Mouse (Mus musculus) kidney, embryonic 15.5 days (tissue): Measurements from ENCODE around the gene Hmgcs2. TPM values are rescaled to one million over a fixed set of nuclear protein-coding genes. Genes with fewer than 3 reads are reported as not detected.

Experiments used
- ATAC-seq: fragments of 200-750 bp; cut with Nextera tagmentation; replicated peaks from 2 replicates; pipeline ENCODE4 v1.8.0; 2017; ENCODE audit warnings: moderate TSS enrichment; ENCODE audit not compliant: low FRiP score
- H3K27ac ChIP-seq: fragments of 300-500 bp; sonication (generic); 2 replicates; pipeline ENCODE4 v1.5.1; 2015; ENCODE audit warnings: mild to moderate bottlenecking, inconsistent platforms
- H3K27me3 ChIP-seq: fragments of 300-500 bp; sonication (generic); 2 replicates; pipeline ENCODE4 v1.6.1; 2015; ENCODE audit warnings: inconsistent platforms
- H3K36me3 ChIP-seq: fragments of 300-500 bp; sonication (generic); 2 replicates; pipeline ENCODE4 v1.6.1; 2015; ENCODE audit warnings: inconsistent platforms
- H3K4me1 ChIP-seq: fragments of 300-500 bp; sonication (generic); 2 replicates; pipeline ENCODE4 v1.6.1; 2015; ENCODE audit warnings: inconsistent platforms
- H3K4me2 ChIP-seq: fragments of 300-500 bp; sonication (generic); 2 replicates; pipeline ENCODE4 v1.6.1; 2015; ENCODE audit warnings: moderate library complexity, mild to moderate bottlenecking, inconsistent platforms
- H3K4me3 ChIP-seq: fragments of 300-500 bp; sonication (generic); replicated peaks from 2 replicates; pipeline ENCODE4 v1.5.1; 2015; ENCODE audit warnings: mild to moderate bottlenecking, inconsistent platforms
- H3K9ac ChIP-seq: fragments of 300-500 bp; sonication (generic); 2 replicates; pipeline ENCODE4 v1.6.1; 2015; ENCODE audit warnings: mild to moderate bottlenecking, inconsistent platforms
- H3K9me3 ChIP-seq: fragments of 300-500 bp; sonication (generic); replicated peaks from 2 replicates; pipeline ENCODE4 v1.6.1; 2016; ENCODE audit warnings: inconsistent platforms
- WGBS: fragments of 180-500 bp; shearing (Covaris S2); methylation state at CpG from one replicate; pipeline ENCODE4 v1.1.7; 2015; ENCODE audit warnings: mixed read lengths; 5-methylcytosine and 5-hydroxymethylcytosine counted together
- polyA plus RNA-seq: library from polyadenylated mRNA; unstranded; fragments of >200 nt; fragmentation: Nextera tagmentation; extraction: Ambion mirVana; gene quantifications from 2 replicates; pipeline ENCODE4 v1.2.1, GENCODE M21; 2015

Gene Hmgcs2
- polyA plus RNA-seq, 1 experiment from 2014 or later, result 12.7 TPM

DNA sequence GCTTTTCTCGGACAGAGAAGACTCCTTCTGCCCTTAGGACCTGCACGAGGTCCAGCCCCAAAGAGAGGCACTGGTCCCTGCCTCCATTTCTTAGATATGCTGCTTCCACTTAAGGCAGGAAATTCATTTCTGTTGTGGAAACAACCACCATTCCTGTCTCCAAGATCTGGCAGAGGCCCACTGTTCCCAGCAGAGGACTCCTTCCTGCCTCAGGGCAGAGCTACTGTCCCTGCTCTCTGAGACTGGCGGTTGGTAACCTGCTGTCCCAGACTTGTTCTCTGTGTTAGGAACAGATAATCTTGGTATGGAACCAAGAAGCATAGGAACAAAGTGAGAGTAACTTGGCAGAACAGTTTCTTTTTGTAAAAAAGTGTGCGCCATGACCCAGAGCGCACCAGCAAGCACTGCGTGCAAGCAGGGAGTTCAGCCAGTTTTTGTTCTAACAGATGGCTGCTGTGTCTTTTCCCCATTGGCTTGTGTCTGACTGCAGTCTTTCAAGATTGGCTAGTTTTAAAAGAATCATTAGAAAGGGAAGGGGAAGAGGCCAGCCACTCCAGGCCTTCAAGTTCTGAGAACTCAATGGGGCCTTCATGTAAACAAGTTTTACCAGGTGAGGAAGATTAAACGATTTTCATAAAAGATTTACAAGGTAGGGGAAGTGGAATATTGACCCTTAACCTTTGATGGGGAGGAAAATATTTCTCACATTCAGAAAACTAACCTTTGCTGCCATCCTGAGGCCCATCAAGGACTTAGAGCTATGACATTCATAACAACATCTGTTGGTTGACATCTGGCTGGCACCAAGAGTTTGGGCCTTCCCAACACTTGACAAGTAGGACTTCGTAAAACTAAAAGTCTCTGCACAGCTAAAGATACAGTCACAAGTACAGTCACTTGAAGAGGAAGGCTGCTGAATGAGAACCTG is 25.3 kb upstream of the Hmgcs2 start:
- H3K9ac ChIP-seq, result no peak overlapping the region
- H3K4me3 ChIP-seq, result no peak overlapping the region
- no peak for ATAC-seq
- H3K27ac ChIP-seq, result no peak overlapping the region
- 90% methylated on average over 8 of the region's 8 CpGs for WGBS
- no peaks in the 10 kb centered on the region for H3K36me3 ChIP-seq
- H3K9me3 ChIP-seq, result peaks cover 9% of the 10 kb centered on the region
- no peaks in the 10 kb centered on the region for H3K27me3 ChIP-seq
- peaks cover 9% of the 10 kb centered on the region; the same call in 1 of the 2 replicates for H3K4me1 ChIP-seq
- H3K4me2 ChIP-seq, result no peak overlapping the region

DNA sequence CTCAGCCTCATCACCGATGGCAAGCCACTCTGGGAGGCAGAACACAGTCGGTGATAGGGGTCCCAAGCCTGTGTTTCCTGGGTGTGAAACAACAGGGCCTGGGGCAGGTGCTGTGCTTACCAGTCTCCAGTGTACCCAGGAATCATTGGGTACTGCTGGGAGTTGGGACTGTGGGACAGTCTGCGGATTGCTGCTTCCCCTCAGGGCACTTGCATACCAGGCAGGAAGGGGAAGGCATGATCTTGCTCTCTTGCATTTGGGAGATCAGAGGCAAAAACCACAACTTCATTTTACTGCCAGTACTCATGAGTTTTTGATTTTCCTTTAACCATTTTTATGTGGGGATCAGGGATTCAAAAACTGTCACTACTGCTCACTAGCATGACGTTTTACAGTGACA is 21.5 kb upstream of the Hmgcs2 start:
- Histone ChIP-seq H3K4me2 (no peak overlapping the region), H3K4me3 (no peak overlapping the region), H3K9me3 (no peaks in the 10 kb centered on the region), H3K9ac (no peak overlapping the region), H3K36me3 (no peaks in the 10 kb centered on the region), H3K27ac (no peak overlapping the region), H3K27me3 (no peaks in the 10 kb centered on the region), H3K4me1 (peaks cover 10% of the 10 kb centered on the region; the same call in 1 of the 2 replicates)
- WGBS, result 82% methylated on average over 4 of the region's 4 CpGs
- ATAC-seq, result no peak

DNA sequence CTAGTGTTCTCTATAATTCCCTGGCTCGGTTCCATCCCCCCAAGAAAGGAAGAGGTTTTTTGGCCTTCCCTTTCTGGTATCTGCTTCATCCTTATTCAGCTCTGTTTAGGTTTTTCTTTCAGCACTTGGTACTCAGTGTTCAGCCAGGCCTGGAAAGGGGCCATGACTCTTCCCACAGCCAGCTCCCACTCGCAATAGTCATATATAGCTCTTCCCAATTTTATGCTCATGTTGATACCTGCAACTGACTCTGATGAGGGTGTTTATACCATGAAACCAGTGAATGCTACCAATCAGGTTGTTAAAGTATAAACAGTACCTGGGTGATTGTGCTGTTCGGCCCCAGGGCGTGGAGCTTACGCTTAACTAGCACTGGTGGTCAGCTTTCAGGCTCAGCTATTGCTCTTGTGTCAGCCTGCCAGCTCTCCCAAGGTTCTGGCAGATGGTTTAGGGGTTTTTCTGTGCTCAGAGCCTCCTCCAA is 20.9 kb upstream of the Hmgcs2 start:
- Histone ChIP-seq H3K27me3 (no peaks in the 10 kb centered on the region), H3K9ac (no peak overlapping the region), H3K4me1 (peaks cover 10% of the 10 kb centered on the region; the same call in 1 of the 2 replicates), H3K9me3 (no peaks in the 10 kb centered on the region), H3K27ac (peak overlapping the region; percentile 33; the same call in 1 of the 2 replicates), H3K4me2 (no peak overlapping the region), H3K36me3 (no peaks in the 10 kb centered on the region), H3K4me3 (no peak overlapping the region)
- ATAC-seq, result no peak
- 74% methylated on average over 5 of the region's 5 CpGs for WGBS

DNA sequence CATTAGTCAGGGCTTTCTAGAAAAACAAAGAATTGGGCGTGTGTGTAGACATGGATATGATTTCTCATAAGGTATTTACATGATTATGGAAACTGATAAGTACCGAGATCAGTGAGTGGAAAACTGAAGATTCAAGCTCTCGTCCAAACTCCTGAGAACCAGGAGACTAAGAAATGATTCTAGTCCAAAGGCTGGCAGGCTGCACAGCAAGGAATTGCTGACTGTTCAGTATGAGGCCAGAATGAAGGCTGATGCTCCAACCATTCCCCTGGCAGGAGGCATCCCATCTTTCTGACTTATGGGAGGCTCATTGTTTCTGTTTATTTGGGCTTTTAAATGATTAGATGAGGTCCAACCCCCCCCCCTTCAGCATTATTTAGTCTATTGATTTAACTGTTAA is 19.7 kb upstream of the Hmgcs2 start:
- no peaks in the 10 kb centered on the region for H3K36me3 ChIP-seq
- H3K27ac ChIP-seq, result no peak overlapping the region
- no peaks in the 10 kb centered on the region for H3K27me3 ChIP-seq
- no peak overlapping the region for H3K4me2 ChIP-seq
- H3K4me1 ChIP-seq, result peaks cover 10% of the 10 kb centered on the region; the same call in 1 of the 2 replicates
- 76% methylated on average over 3 of the region's 3 CpGs for WGBS
- no peaks in the 10 kb centered on the region for H3K9me3 ChIP-seq
- no peak overlapping the region for H3K4me3 ChIP-seq
- no peak overlapping the region for H3K9ac ChIP-seq
- no peak for ATAC-seq

DNA sequence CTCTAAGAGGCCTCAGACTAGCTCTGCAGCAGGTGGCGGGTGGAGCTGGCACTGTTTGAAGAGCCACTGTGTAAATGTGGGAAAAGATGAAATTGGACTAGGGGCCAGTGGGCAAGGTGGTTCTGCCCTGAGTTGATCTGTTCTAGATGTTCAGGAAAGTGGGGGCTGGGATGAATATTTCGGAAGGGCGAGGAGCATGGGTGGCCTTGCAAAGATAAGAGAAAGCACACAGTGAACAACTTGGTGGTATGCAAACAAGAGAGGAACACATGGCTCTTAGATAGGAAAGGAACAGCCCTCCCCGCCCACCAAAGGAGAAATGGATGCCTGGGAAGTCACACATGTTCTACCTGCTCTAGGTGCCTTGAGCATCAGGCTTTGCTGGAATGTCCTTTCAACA is 18.8 kb upstream of the Hmgcs2 start:
- H3K27me3 ChIP-seq, result no peaks in the 10 kb centered on the region
- 90% methylated on average over 4 of the region's 4 CpGs for WGBS
- H3K4me2 ChIP-seq, result no peak overlapping the region
- no peak overlapping the region for H3K9ac ChIP-seq
- H3K4me1 ChIP-seq, result peaks cover 10% of the 10 kb centered on the region; the same call in 1 of the 2 replicates
- no peak overlapping the region for H3K4me3 ChIP-seq
- no peaks in the 10 kb centered on the region for H3K36me3 ChIP-seq
- H3K27ac ChIP-seq, result no peak overlapping the region
- no peak for ATAC-seq
- H3K9me3 ChIP-seq, result no peaks in the 10 kb centered on the region

DNA sequence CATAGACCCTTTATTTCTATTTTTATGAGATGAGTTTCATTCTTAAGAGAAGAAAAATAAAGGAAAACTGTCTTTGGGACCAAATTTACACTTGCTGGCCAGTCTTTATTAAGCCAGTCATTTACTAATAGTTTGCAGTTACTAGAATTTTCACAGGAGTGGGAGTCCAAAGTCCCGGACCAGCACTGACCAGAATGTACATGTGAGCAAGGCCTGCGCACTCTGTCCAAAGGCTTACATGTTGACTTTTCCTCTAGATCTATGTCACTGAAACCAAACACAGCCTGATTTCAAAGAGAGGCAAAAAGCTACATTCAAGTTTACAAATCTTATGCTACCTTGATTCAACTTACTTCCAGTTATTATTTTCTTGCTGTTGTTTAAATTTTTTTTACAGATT is 18.1 kb upstream of the Hmgcs2 start:
- no peak overlapping the region for H3K4me2 ChIP-seq
- H3K9ac ChIP-seq, result no peak overlapping the region
- H3K4me3 ChIP-seq, result no peak overlapping the region
- H3K36me3 ChIP-seq, result no peaks in the 10 kb centered on the region
- H3K4me1 ChIP-seq, result peaks cover 14% of the 10 kb centered on the region
- no peaks in the 10 kb centered on the region for H3K27me3 ChIP-seq
- 95% methylated on average over 2 of the region's 2 CpGs for WGBS
- H3K9me3 ChIP-seq, result no peaks in the 10 kb centered on the region
- H3K27ac ChIP-seq, result no peak overlapping the region
- no peak for ATAC-seq

DNA sequence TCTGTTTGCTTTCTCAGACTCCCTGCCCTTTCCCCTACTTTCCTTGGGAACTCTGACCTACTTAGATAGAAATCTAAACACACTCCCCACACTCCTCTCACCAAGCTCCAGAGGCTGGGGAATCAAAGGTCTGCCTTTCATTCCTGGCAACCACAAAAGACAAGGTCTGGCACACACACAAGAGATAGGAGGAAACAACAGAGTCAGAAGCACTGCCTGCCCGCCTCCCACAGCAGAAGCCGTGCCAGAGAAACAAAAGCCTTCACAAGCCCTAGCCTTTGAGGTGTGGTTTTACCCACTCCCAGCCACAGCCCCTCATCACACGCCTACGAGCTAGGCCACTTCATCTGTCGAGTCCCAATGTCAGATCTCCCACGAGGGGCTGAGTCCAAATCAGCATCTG is 13.0 kb upstream of the Hmgcs2 start:
- 17% methylated on average over 6 of the region's 6 CpGs for whole genome bisulfite sequencing
- Histone ChIP-seq H3K9ac (no peak overlapping the region), H3K4me3 (no peak overlapping the region), H3K9me3 (no peaks in the 10 kb centered on the region), H3K4me1 (peaks cover 13% of the 10 kb centered on the region), H3K4me2 (no peak overlapping the region; the same call in 1 of the 2 replicates), H3K27me3 (no peaks in the 10 kb centered on the region), H3K27ac (peak overlapping the region; percentile 66), H3K36me3 (no peaks in the 10 kb centered on the region)
- ATAC-seq, result peak; percentile 87

DNA sequence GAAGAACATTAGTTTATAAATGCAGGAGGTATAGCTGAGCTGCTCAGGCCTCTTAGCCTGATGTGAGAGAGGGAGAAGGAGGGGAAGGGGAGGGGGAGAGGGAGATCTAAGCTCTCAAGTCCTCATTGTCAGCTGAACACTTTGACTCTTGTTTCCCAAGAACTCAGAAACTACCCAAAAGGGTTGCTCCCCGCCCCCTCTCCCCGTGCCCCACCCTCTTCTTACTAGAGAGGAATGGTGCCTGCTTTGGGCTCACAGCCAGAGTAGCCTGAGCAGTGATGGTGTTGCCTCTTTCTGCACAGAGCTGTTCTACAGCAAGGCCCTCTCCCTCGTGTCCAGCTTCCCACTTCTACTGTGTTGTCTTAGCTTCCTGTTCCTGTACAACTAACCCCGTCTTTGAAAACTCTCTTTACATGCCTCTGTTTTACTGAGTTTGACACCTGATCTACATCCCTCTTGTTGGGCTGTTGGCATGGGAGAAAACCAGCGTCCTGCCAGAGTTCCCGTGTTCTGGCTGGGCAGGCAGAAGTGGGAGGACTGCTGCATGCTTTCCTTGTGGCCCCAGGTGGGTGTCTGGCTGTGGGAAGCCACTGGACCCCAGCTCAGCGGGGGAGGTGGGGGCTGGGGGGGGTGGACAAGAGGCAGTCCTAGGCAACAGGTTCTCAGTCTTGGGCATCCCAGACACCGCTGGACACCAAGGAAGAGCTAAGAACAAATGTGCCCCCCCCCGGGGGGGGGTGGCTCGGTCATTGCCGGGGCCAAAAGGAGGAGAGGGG is 6.4 kb upstream of the Hmgcs2 start:
- Histone ChIP-seq H3K27ac (peak overlapping the region; percentile 32; the same call in 1 of the 2 replicates), H3K27me3 (no peaks in the 10 kb centered on the region), H3K9me3 (no peaks in the 10 kb centered on the region), H3K36me3 (no peaks in the 10 kb centered on the region), H3K4me2 (no peak overlapping the region), H3K9ac (no peak overlapping the region), H3K4me1 (peaks cover 14% of the 10 kb centered on the region), H3K4me3 (no peak overlapping the region)
- ATAC-seq, result peak; percentile 60; the same call in 1 of the 2 replicates
- WGBS, result 42% methylated on average over 11 of the region's 11 CpGs

DNA sequence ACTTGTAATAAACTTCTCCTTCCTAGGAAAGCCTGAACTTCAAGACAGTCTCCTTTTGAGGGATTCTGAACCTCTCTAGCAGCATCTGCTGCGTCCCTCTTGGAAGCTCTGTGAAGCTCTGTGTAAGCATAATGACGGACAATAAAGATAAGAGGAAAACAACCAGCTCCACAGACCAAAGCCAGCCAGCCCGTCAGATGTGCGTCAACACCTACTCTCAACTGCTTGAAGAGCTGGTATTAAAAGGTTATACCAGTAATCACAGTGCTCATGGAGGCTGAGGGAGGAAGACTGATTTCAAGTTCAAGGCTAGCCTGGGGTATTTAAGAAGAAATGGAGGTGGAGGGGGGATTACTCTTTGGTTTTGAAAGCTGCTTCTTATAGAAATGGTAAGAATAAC is 553 bp upstream of the Hmgcs2 start:
- 0 out of 2 replicates have a peak overlapping the region, but pooled peaks have one; percentile 48 for H3K4me2 ChIP-seq
- ATAC-seq, result no peak
- H3K4me3 ChIP-seq, result no peak overlapping the region
- 43% methylated on average over 4 of the region's 4 CpGs for WGBS
- no peaks in the 10 kb centered on the region for H3K36me3 ChIP-seq
- H3K27me3 ChIP-seq, result no peaks in the 10 kb centered on the region
- H3K27ac ChIP-seq, result no peak overlapping the region
- peaks cover 14% of the 10 kb centered on the region for H3K4me1 ChIP-seq
- no peak overlapping the region for H3K9ac ChIP-seq
- H3K9me3 ChIP-seq, result no peaks in the 10 kb centered on the region

DNA sequence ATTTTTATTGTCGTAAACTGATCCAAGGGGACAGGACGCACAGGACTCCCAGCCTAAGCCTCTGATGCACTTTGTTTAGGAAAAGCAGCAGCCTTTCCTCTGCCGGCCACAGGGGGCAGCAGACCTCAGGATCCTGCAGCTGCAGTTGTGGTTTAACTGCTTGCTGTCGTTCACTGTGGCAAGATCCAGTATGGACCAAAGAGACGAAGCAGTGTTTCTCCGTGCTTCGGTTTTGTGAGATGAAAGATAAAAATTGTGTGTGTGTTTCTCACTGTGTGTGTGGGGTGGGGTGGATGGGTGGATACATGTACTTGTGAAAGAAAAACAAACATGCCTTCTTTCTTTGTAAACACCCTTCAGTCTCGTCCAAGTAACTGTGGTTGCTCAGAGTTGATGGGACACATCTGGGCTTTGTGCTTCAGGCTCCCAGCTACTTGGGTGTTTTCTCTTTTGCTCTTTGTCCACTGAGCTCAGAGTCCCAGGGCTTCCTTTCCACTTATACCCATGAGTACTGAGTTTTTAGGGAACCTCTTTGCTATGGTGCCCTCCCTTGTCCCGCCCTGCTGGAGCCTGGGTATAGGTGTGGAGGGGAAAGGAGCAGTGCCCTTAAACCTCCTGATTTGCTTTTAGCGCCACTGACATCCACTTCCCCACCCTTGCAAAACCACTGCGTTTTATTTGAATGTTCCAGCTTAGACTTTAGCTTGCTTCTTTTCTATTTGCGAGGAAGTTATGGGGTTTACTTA is 871 bp downstream of the Hmgcs2 start:
- Histone ChIP-seq H3K36me3 (no peaks in the 10 kb centered on the region), H3K4me3 (peak overlapping the region; percentile 10)
- WGBS, result 31% methylated on average over 12 of the region's 12 CpGs

DNA sequence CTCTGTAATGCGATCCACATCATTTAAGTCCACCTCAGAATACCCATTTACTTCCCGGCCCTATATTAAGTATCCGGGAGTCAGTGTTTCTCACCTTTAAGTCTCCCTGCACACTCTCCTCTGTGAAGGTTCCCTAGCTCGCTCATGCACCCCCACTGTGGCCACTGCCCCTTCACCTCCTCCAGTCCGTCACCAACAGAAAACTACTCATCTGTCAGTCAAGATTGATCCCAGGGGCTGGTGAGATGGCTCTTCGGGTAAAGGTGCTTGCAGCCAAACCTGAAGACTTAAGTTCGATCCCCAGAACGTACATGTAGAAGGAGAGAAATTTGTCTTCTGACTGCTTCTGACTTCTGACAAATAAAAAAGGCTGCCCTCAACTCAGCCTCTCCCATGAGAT is 2.2 kb downstream of the Hmgcs2 start:
- H3K4me3 ChIP-seq, result no peak overlapping the region
- no peaks in the 10 kb centered on the region for H3K27me3 ChIP-seq
- H3K27ac ChIP-seq, result no peak overlapping the region
- no peak overlapping the region for H3K9ac ChIP-seq
- H3K36me3 ChIP-seq, result no peaks in the 10 kb centered on the region
- WGBS, result 90% methylated on average over 8 of the region's 8 CpGs
- no peaks in the 10 kb centered on the region for H3K9me3 ChIP-seq
- H3K4me1 ChIP-seq, result peaks cover 14% of the 10 kb centered on the region
- ATAC-seq, result no peak
- no peak overlapping the region for H3K4me2 ChIP-seq

More for the DNA sequence above, 871 bp downstream of the Hmgcs2 start:
- Histone ChIP-seq H3K9me3 (no peaks in the 10 kb centered on the region), H3K27me3 (no peaks in the 10 kb centered on the region), H3K4me2 (peak overlapping the region; percentile 48), H3K27ac (no peak overlapping the region), H3K4me1 (peaks cover 14% of the 10 kb centered on the region), H3K9ac (no peak overlapping the region)
- peak; percentile 71 for ATAC-seq
